Mouse (Mus musculus): Measurements from ENCODE around the gene Anp32a. TPM values are rescaled to one million over a fixed set of nuclear protein-coding genes. Genes with fewer than 3 reads are reported as not detected.

Gene Anp32a
- total and polyA plus RNA-seq, 3 experiments = 28.8 to 204 (median 189) TPM

DNA sequence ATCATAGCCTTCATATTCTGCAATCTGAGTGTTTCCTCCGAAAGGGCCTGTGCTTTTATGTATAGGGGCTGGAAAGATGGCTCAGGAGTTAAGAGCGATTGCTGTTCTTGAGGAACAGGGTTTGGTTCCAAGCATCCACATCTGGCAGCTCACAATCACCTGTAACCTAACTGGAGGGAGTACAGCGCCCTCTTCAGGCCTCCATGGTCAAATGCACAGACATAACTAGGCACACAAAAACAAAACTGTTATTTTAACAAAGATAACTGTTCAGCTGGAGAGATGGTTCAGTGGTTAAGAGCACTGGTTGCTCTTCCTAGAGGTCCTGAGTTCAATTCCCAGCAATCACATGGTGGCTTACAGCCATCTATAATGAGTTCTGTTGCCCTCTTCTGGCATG lies 15.1 kb upstream of the Anp32a start:
- TF ChIP-seq POLR2A (IDR thresholded peaks at IDR 0.05; ENCODE audit: insufficient read depth, low read depth, low read length) (no peak), EP300 (IDR thresholded peaks at IDR 0.05; ENCODE audit: insufficient read depth, low read depth, low read length) (no peak), CTCF (IDR thresholded peaks at IDR 0.05) (peak; percentile 26)
- Histone ChIP-seq H3K27me3 (ENCODE audit: control insufficient read depth, insufficient read depth, low read length) (no peaks in the 10 kb centered on the region), H3K4me1 (ENCODE audit: control insufficient read depth, insufficient read depth, low read length) (no peaks in the 10 kb centered on the region), H3K9ac (ENCODE audit: low read depth, low read length) (no peak overlapping the region), H3K36me3 (ENCODE audit: control insufficient read depth, insufficient read depth, low read length) (no peaks in the 10 kb centered on the region), H3K4me3 (no peak overlapping the region), H3K27ac (no peak overlapping the region), H3K79me2 (replicated peaks; ENCODE audit: control insufficient read depth, insufficient read depth, low read length) (no peaks in the 10 kb centered on the region)
- 72% methylated on average over 3 of the region's 3 CpGs for WGBS
- intact Hi-C loops (cut with DNase I) = no loop called here
- no peak for DNase-seq

DNA sequence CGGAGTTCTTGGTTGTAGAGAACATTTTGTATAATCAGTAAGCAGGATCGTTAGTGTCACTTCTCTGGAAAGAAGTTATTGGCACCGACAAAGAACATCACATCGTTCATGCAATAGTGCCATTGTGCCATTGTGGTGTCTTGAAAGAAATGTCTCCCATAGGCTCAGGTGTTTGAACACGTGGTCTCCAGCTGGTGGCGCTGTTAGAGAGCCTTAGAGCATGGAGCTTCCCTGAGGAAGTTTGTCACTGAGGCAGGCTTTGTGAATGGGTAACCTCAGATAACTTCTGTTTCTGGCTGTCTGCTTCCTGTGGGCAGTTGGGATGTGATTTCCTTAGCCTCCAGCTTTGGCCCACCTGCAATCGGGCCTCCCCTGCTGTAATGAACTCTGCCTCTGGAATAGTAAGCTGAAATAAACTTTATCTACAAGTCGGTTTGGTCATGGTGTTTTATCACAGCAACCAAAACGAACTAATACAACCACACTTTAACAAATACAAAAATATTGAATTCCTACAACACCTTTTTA lies 6.7 kb upstream of the Anp32a start:
- Histone ChIP-seq H3K27me3 (ENCODE audit: control insufficient read depth, insufficient read depth, low read length) (no peaks in the 10 kb centered on the region), H3K9ac (ENCODE audit: low read depth, low read length) (no peak overlapping the region), H3K4me1 (ENCODE audit: control insufficient read depth, insufficient read depth, low read length) (peaks cover 7% of the 10 kb centered on the region), H3K36me3 (ENCODE audit: control insufficient read depth, insufficient read depth, low read length) (peaks cover 3% of the 10 kb centered on the region; the same call in 1 of the 2 replicates), H3K4me3 (no peak overlapping the region), H3K27ac (no peak overlapping the region), H3K79me2 (replicated peaks; ENCODE audit: control insufficient read depth, insufficient read depth, low read length) (no peaks in the 10 kb centered on the region)
- WGBS = 91% methylated on average over 9 of the region's 9 CpGs
- DNase-seq = no peak
- peak; percentile 48 for TF ChIP-seq CTCF (IDR thresholded peaks at IDR 0.05)
- no peak for TF ChIP-seq POLR2A (IDR thresholded peaks at IDR 0.05; ENCODE audit: insufficient read depth, low read depth, low read length)
- intact Hi-C loops (cut with DNase I) = no loop called here

DNA sequence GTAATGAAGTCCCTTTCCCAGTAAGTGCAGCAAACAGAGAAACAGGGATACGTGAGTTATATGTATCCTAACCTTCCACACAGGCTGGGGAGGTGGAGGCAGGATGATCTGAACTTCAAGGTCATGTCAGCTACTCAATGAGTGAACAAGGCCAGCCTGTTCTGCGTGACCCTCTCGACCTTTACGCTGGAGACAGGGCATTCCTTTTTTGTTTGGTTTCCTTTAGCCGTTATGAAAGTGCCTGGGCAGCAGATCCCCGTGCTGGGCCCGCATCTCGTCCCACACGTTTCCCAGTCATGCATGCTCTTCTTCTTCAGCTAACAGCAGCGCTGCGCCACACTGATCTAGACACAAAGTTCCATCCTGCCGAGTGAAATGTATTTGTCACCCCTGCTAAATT lies 5.7 kb upstream of the Anp32a start:
- DNase-seq = no peak
- Histone ChIP-seq H3K4me1 (ENCODE audit: control insufficient read depth, insufficient read depth, low read length) (peaks cover 7% of the 10 kb centered on the region), H3K27me3 (ENCODE audit: control insufficient read depth, insufficient read depth, low read length) (no peaks in the 10 kb centered on the region), H3K4me3 (no peak overlapping the region), H3K9ac (ENCODE audit: low read depth, low read length) (no peak overlapping the region), H3K27ac (no peak overlapping the region), H3K79me2 (replicated peaks; ENCODE audit: control insufficient read depth, insufficient read depth, low read length) (no peaks in the 10 kb centered on the region), H3K36me3 (ENCODE audit: control insufficient read depth, insufficient read depth, low read length) (peaks cover 3% of the 10 kb centered on the region; the same call in 1 of the 2 replicates)
- WGBS = 62% methylated on average over 12 of the region's 12 CpGs
- intact Hi-C loops (cut with DNase I) = no loop called here
- no peak for TF ChIP-seq EP300 (IDR thresholded peaks at IDR 0.05; ENCODE audit: insufficient read depth, low read depth, low read length)
- no peak for TF ChIP-seq CTCF (IDR thresholded peaks at IDR 0.05)
- no peak for TF ChIP-seq POLR2A (IDR thresholded peaks at IDR 0.05; ENCODE audit: insufficient read depth, low read depth, low read length)

DNA sequence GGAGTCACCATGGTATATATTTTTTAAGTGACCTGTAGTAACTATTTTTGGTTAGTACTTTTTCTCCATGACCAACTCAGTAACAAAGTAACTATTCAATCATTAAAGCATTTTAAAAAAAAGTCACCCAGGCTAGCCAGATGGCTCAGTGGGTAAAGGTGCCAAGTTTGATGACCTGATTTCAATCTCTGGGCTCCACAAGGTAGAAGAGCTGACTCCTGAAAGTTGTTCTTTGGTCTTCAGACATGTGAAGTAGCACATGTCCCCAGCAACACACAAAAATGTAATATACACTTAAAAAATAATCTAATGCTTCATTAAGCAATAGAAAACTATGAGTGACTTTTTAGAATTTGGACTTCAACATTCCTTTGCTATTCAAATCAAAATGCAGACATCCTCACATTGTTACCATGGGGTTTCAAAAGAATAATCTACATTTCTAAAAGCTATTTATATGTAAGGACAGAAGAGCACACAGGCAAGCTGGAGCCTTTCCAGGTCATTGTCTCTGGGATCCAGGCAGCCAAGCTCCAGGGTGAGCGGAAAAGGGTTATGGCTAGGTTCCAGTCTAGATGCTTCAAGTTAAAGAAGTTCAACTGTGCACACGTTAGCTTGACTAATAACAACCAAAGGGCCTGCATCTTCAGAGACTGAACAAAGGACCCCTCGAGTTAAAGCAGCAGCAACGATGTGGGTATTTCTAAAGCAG lies 3.0 kb upstream of the Anp32a start:
- 26% methylated on average over 4 of the region's 4 CpGs for WGBS
- Histone ChIP-seq H3K9ac (ENCODE audit: low read depth, low read length) (no peak overlapping the region), H3K36me3 (ENCODE audit: control insufficient read depth, insufficient read depth, low read length) (peaks cover 3% of the 10 kb centered on the region; the same call in 1 of the 2 replicates), H3K79me2 (replicated peaks; ENCODE audit: control insufficient read depth, insufficient read depth, low read length) (peaks cover 5% of the 10 kb centered on the region), H3K27me3 (ENCODE audit: control insufficient read depth, insufficient read depth, low read length) (no peaks in the 10 kb centered on the region), H3K4me3 (no peak overlapping the region), H3K27ac (peak overlapping the region; percentile 76), H3K4me1 (ENCODE audit: control insufficient read depth, insufficient read depth, low read length) (peaks cover 7% of the 10 kb centered on the region)
- intact Hi-C loops (cut with DNase I) = no loop called here
- TF ChIP-seq CTCF (IDR thresholded peaks at IDR 0.05) (no peak), EP300 (IDR thresholded peaks at IDR 0.05; ENCODE audit: insufficient read depth, low read depth, low read length) (0 out of 2 replicates have a peak, but pooled peaks have one; percentile 59), POLR2A (IDR thresholded peaks at IDR 0.05; ENCODE audit: insufficient read depth, low read depth, low read length) (peak; percentile 17; the same call in 1 of the 2 replicates)
- peak in 1 of 2 experiments; percentile 67 for DNase-seq

DNA sequence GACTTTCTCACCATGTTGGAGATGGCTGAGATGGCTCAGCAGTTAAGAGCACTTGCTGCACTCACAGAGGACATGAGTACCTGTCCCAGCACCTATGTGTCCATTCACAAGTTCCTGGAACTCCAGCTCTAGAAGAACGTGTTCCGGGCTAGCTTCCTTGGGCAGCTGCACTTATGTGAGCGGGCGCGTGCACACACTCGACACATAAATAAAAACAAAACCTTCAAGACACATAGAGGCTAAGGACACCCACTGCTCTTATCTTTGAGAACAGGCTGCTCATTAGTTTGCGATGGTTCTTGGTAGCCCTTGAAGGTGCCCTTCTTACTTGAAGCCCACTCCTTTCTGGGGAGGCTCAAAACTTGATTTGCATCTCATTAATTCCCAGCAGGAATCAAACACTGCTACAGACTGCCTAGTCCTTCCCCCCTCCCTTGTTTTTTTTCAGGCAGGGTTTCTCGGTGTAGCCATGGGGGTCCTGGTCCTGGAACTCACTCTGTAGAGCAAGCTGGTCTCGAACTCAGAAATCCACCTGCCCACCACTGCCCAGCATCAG lies 2.4 kb upstream of the Anp32a start:
- 55% methylated on average over 9 of the region's 9 CpGs for WGBS
- Histone ChIP-seq H3K4me1 (ENCODE audit: control insufficient read depth, insufficient read depth, low read length) (peaks cover 7% of the 10 kb centered on the region), H3K27ac (peak overlapping the region; percentile 69), H3K36me3 (ENCODE audit: control insufficient read depth, insufficient read depth, low read length) (peaks cover 3% of the 10 kb centered on the region; the same call in 1 of the 2 replicates), H3K4me3 (no peak overlapping the region), H3K9ac (ENCODE audit: low read depth, low read length) (peak overlapping the region; percentile 38), H3K27me3 (ENCODE audit: control insufficient read depth, insufficient read depth, low read length) (no peaks in the 10 kb centered on the region), H3K79me2 (replicated peaks; ENCODE audit: control insufficient read depth, insufficient read depth, low read length) (peaks cover 5% of the 10 kb centered on the region)
- TF ChIP-seq EP300 (IDR thresholded peaks at IDR 0.05; ENCODE audit: insufficient read depth, low read depth, low read length) (no peak), POLR2A (IDR thresholded peaks at IDR 0.05; ENCODE audit: insufficient read depth, low read depth, low read length) (0 out of 2 replicates have a peak, but pooled peaks have one; percentile 4)
- no peak for DNase-seq
- intact Hi-C loops (cut with DNase I) = no loop called here

Measured in heart, adult 2 months (tissue).